Mouse (Mus musculus) ES-E14 (cell line): ENCODE measurements around the gene Tmem59l. TPM values are rescaled to one million over a fixed set of nuclear protein-coding genes. Genes with fewer than 3 reads are reported as not detected.

Experiments used
- DNase-seq: peaks from one replicate; pipeline ENCODE4 v3.0.0-alpha.2; 2013; ENCODE audit warnings: low read depth, low spot score
- H3K27ac ChIP-seq: 2 replicates; pipeline ENCODE4 v1.5.1; 2012; ENCODE audit warnings: low read depth, mild to moderate bottlenecking, low read length, moderate library complexity, mixed read lengths; ENCODE audit not compliant: poor library complexity, insufficient read depth, severe bottlenecking
- H3K36me3 ChIP-seq: 2 replicates; pipeline ENCODE4 v1.6.1; 2012; ENCODE audit warnings: mild to moderate bottlenecking, low read length, moderate library complexity, mixed read lengths; ENCODE audit not compliant: control insufficient read depth, poor library complexity, insufficient read depth, severe bottlenecking
- H3K4me1 ChIP-seq, 2 experiments: fragments of 150-350 bp in 1 of 2; sonication (generic) in 1 of 2; 2 replicates each; pipeline ENCODE4 v1.6.1; 2012; ENCODE audit warnings: low read length in 2 of 2, mild to moderate bottlenecking in 1 of 2, mixed read lengths in 1 of 2; ENCODE audit not compliant: control insufficient read depth in 2 of 2, insufficient read depth in 2 of 2, poor library complexity in 1 of 2
- H3K4me3 ChIP-seq, 2 experiments: fragments of 150-350 bp in 1 of 2; sonication (generic) in 1 of 2; 2 replicates each; pipeline ENCODE4 v1.5.1; 2012; ENCODE audit warnings: low read length in 2 of 2, low read depth in 1 of 2, mild to moderate bottlenecking in 1 of 2, mixed read lengths in 1 of 2; ENCODE audit not compliant: insufficient read depth in 1 of 2, poor library complexity in 1 of 2, severe bottlenecking in 1 of 2
- H3K9ac ChIP-seq: 2 replicates; pipeline ENCODE4 v1.6.1; 2012; ENCODE audit warnings: low read depth, mild to moderate bottlenecking, low read length, mixed read lengths; ENCODE audit not compliant: poor library complexity, insufficient read depth, severe bottlenecking
- H3K9me3 ChIP-seq: fragments of 150-350 bp; sonication (generic); 2 replicates; pipeline ENCODE4 v1.6.1; 2012; ENCODE audit warnings: low read depth, mild to moderate bottlenecking, low read length; ENCODE audit not compliant: control insufficient read depth, insufficient read depth
- CHD2 ChIP-seq: IDR thresholded peaks from 2 replicates; pipeline ENCODE4 v1.6.1; 2014; ENCODE audit warnings: mild to moderate bottlenecking, low read depth, low read length, inconsistent platforms
- HCFC1 ChIP-seq: IDR thresholded peaks from 2 replicates; pipeline ENCODE4 v1.6.1; 2012; ENCODE audit warnings: low read length, inconsistent platforms, borderline replicate concordance; ENCODE audit not compliant: insufficient read depth
- MAFK ChIP-seq: IDR thresholded peaks from 2 replicates; pipeline ENCODE4 v1.6.1; 2014; ENCODE audit warnings: mild to moderate bottlenecking, low read depth, low read length, inconsistent platforms; ENCODE audit not compliant: insufficient read depth
- ZC3H11A ChIP-seq: IDR thresholded peaks from 2 replicates; pipeline ENCODE4 v1.6.1; 2012; ENCODE audit warnings: low read depth, mild to moderate bottlenecking, inconsistent platforms, low read length, borderline replicate concordance
- ZNF384 ChIP-seq: IDR thresholded peaks from 2 replicates; pipeline ENCODE4 v1.6.1; 2012; ENCODE audit warnings: low read depth, low read length, inconsistent platforms
- in situ Hi-C, 2 experiments: fragments of 600-800 bp; cut with MboI; formaldehyde crosslinking; loops; one replicate each; pipeline ENCODE4 v1.15.1; 2025; ENCODE audit warnings: low sequenced_read_pairs in 2 of 2, inconsistent platforms in 1 of 2; ENCODE audit not compliant: unreplicated experiment in 2 of 2
- total RNA-seq: library from RNA; depleted of rRNA; stranded (reverse); fragments of 300-350 nt; gene quantifications from 2 replicates; pipeline ENCODE4 v1.2.3, GENCODE M21; 2012

Tmem59l gene
- total RNA-seq, 1 experiment, result 5.3 TPM

- in situ Hi-C loops, result no loop called here
- H3K36me3 ChIP-seq, result no peaks in the 10 kb centered on the region; the same call in 1 of the 2 replicates
- H3K4me1 ChIP-seq, result peaks cover 3 to 6% of the 10 kb centered on the region in 2 experiments; a peak in 2 of 4 replicates
These were observed 23.0 kb downstream of the Tmem59l start for GRCm38 (mm10) chr8:70464162-70464561.

GRCm38 (mm10) chr8:70463306-70463705 is 23.9 kb downstream of the Tmem59l start:
- Histone ChIP-seq H3K4me3 (no peak overlapping the region), H3K4me1 (peaks cover 3 to 6% of the 10 kb centered on the region in 2 experiments; a peak in 2 of 4 replicates), H3K27ac (no peak overlapping the region), H3K9me3 (no peaks in the 10 kb centered on the region), H3K9ac (no peak overlapping the region), H3K36me3 (no peaks in the 10 kb centered on the region; the same call in 1 of the 2 replicates)
- in situ Hi-C loops, result no loop called here
- no peak for DNase-seq
- TF ChIP-seq HCFC1 (no peak), MAFK (no peak), CHD2 (no peak), ZC3H11A (no peak), ZNF384 (no peak)

More at GRCm38 (mm10) chr8:70464162-70464561, 23.0 kb downstream of the Tmem59l start:
- H3K9ac ChIP-seq, result no peak overlapping the region
- DNase-seq, result no peak
- H3K9me3 ChIP-seq, result no peaks in the 10 kb centered on the region
- no peak for TF ChIP-seq HCFC1
- no peak for TF ChIP-seq MAFK
- TF ChIP-seq ZC3H11A, result no peak
- TF ChIP-seq ZNF384, result no peak
- no peak for TF ChIP-seq CHD2
- H3K4me3 ChIP-seq, result no peak overlapping the region
- H3K27ac ChIP-seq, result no peak overlapping the region

- no peak for TF ChIP-seq CHD2
- DNase-seq, result no peak
- no peaks in the 10 kb centered on the region; the same call in 1 of the 2 replicates for H3K36me3 ChIP-seq
- H3K4me3 ChIP-seq, result no peak overlapping the region
- no peak overlapping the region for H3K27ac ChIP-seq
- no peak overlapping the region for H3K9ac ChIP-seq
- peaks cover 3 to 5% of the 10 kb centered on the region in 2 experiments; a peak in 2 of 4 replicates for H3K4me1 ChIP-seq
- in situ Hi-C loops, result no loop called here
- no peaks in the 10 kb centered on the region for H3K9me3 ChIP-seq
These were observed 24.7 kb downstream of the Tmem59l start for GRCm38 (mm10) chr8:70462516-70462813.

GRCm38 (mm10) chr8:70461765-70462515 is 25.2 kb downstream of the Tmem59l start:
- Histone ChIP-seq H3K36me3 (no peaks in the 10 kb centered on the region; the same call in 1 of the 2 replicates), H3K4me1 (peaks cover under 1 to 2% of the 10 kb centered on the region in 2 experiments; a peak in 2 of 4 replicates), H3K27ac (no peak overlapping the region), H3K9ac (no peak overlapping the region), H3K4me3 (no peak overlapping the region), H3K9me3 (no peaks in the 10 kb centered on the region)
- TF ChIP-seq ZNF384, result no peak
- no peak for TF ChIP-seq ZC3H11A
- TF ChIP-seq MAFK, result no peak
- TF ChIP-seq HCFC1, result no peak
- TF ChIP-seq CHD2, result no peak
- no peak for DNase-seq
- in situ Hi-C loops, result no loop called here

- in situ Hi-C loops, result no loop called here
- TF ChIP-seq CHD2 (no peak), HCFC1 (no peak), ZC3H11A (no peak)
These were observed 26.6 kb downstream of the Tmem59l start for GRCm38 (mm10) chr8:70460606-70461005.

More at GRCm38 (mm10) chr8:70460606-70461005, 26.6 kb downstream of the Tmem59l start:
- Histone ChIP-seq H3K4me1 (no peaks in the 10 kb centered on the region), H3K9me3 (no peaks in the 10 kb centered on the region), H3K27ac (no peak overlapping the region), H3K36me3 (no peaks in the 10 kb centered on the region; the same call in 1 of the 2 replicates), H3K9ac (no peak overlapping the region), H3K4me3 (no peak overlapping the region)
- no peak for DNase-seq
